Mouse (Mus musculus) lung, adult 2 months (tissue): ENCODE measurements around the gene Arhgap31. TPM values are rescaled to one million over a fixed set of nuclear protein-coding genes. Genes with fewer than 3 reads are reported as not detected.

Experiments
- DNase-seq: peaks from one replicate; pipeline ENCODE4 v3.0.0; 2022
- H3K4me1 ChIP-seq: fragments of 200-500 bp; 2 replicates; pipeline ENCODE4 v1.6.1; 2011; ENCODE audit warnings: low read length; ENCODE audit not compliant: control insufficient read depth, insufficient read depth
- H3K4me3 ChIP-seq: fragments of 200-500 bp; replicated peaks from 2 replicates; pipeline ENCODE3; 2011; ENCODE audit warnings: low read depth, mild to moderate bottlenecking, control low read depth, low read length; ENCODE audit errors: extremely low read depth
- CTCF ChIP-seq: fragments of 200-500 bp; IDR thresholded peaks from 2 replicates; pipeline ENCODE4 v1.5.1; 2011; ENCODE audit warnings: mild to moderate bottlenecking, low read length, control low read depth; ENCODE audit not compliant: insufficient read depth
- POLR2A ChIP-seq: fragments of 200-500 bp; IDR thresholded peaks from 2 replicates; pipeline ENCODE4 v1.6.1; 2011; ENCODE audit warnings: low read depth, mild to moderate bottlenecking, control low read depth, low read length, borderline replicate concordance; ENCODE audit errors: extremely low read depth
- WGBS: fragments of 180-500 bp; shearing (Covaris S2); methylation state at CpG from one replicate; pipeline ENCODE4 v1.1.7; 2018; 5-methylcytosine and 5-hydroxymethylcytosine counted together
- polyA plus RNA-seq: library from polyadenylated mRNA; depleted of rRNA; stranded (reverse); fragments of >200 nt; gene quantifications from 2 replicates; pipeline ENCODE4 v1.2.3, GENCODE M21; 2012

Arhgap31 gene
- polyA plus RNA-seq, 1 experiment: 46.8 TPM

DNA sequence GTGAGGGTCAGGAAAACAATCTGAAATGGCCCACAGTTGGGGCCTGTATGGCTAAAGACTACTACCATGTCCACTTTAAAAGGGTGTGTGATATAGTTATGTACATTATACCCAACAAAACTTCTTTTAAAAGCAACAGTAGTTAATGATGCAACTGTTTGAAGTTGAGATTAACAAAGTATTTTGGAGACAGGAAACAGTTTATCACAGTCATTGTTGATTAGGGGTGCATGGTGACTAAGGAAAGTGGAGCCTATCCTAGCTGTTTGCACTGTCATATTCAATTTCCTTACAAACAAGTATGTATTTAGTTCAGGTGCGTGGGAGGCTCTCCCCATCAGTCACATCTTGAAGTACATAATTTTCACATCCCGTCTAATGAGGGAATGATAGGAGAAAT, 47.1 kb downstream of the Arhgap31 start:
- no peak overlapping the region for H3K4me3 ChIP-seq
- DNase-seq: no peak
- peaks cover 29% of the 10 kb centered on the region for H3K4me1 ChIP-seq
- 59% methylated on average over 2 of the region's 2 CpGs for WGBS
- TF ChIP-seq POLR2A (no peak), CTCF (no peak)

- H3K4me1 ChIP-seq: peaks cover 17% of the 10 kb centered on the region
- TF ChIP-seq POLR2A (no peak), CTCF (no peak)
- 72% methylated on average over 10 of the region's 10 CpGs for WGBS
- no peak overlapping the region for H3K4me3 ChIP-seq
- no peak for DNase-seq
Measured at GRCm38 (mm10) chr16:38662575-38662974, 50.5 kb downstream of the Arhgap31 start.

DNA sequence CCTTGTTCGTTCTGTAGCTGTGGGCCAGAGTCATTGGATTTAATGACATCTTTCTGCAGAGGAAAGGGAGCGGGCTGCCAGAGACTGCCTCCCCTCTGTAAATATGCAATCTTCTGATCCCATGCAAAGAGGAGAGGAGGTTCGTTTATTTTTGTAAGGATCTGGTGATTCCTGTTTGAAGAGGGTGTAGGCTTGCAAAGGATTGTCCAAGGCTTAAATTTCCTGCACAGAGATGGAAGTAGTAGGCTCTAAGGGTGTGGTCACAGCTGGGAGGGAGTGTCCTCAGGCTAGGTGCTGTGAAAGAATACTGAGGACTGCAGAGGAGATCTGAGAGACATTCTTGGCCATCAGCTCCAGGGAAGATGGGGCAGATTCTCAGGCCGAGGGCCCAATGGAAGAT, 58.8 kb downstream of the Arhgap31 start:
- no peak for DNase-seq
- H3K4me1 ChIP-seq: peaks cover 36% of the 10 kb centered on the region
- H3K4me3 ChIP-seq: no peak overlapping the region
- 36% methylated on average over 4 of the region's 4 CpGs for WGBS
- TF ChIP-seq CTCF (no peak), POLR2A (no peak)

- WGBS: 17% methylated on average over 10 of the region's 10 CpGs
- peaks cover 43% of the 10 kb centered on the region for H3K4me1 ChIP-seq
- no peak for DNase-seq
- TF ChIP-seq POLR2A (no peak), CTCF (no peak)
- H3K4me3 ChIP-seq: no peak overlapping the region
Measured at GRCm38 (mm10) chr16:38653390-38653871, 59.6 kb downstream of the Arhgap31 start.

- 57% methylated on average over 5 of the region's 5 CpGs for WGBS
- no peak overlapping the region for H3K4me3 ChIP-seq
- DNase-seq: no peak
- TF ChIP-seq POLR2A (no peak), CTCF (no peak)
- peaks cover 50% of the 10 kb centered on the region for H3K4me1 ChIP-seq
Measured at GRCm38 (mm10) chr16:38652653-38653052, 60.4 kb downstream of the Arhgap31 start.

GRCm38 (mm10) chr16:38651721-38652231, 61.3 kb downstream of the Arhgap31 start:
- Histone ChIP-seq H3K4me1 (peaks cover 50% of the 10 kb centered on the region), H3K4me3 (peak overlapping the region; percentile 36)
- DNase-seq: no peak
- TF ChIP-seq POLR2A: 0 out of 2 replicates have a peak, but pooled peaks have one; percentile 19
- TF ChIP-seq CTCF: no peak
- 52% methylated on average over 10 of the region's 10 CpGs for whole genome bisulfite sequencing

- peaks cover 50% of the 10 kb centered on the region for H3K4me1 ChIP-seq
- TF ChIP-seq CTCF: no peak
- H3K4me3 ChIP-seq: no peak overlapping the region
- 59% methylated on average over 12 of the region's 12 CpGs for WGBS
- DNase-seq: no peak
Measured at GRCm38 (mm10) chr16:38651306-38651705, 61.8 kb downstream of the Arhgap31 start.

GRCm38 (mm10) chr16:38649431-38649827, 63.6 kb downstream of the Arhgap31 start:
- peak; percentile 70 for DNase-seq
- TF ChIP-seq CTCF (no peak), POLR2A (no peak)

DNA sequence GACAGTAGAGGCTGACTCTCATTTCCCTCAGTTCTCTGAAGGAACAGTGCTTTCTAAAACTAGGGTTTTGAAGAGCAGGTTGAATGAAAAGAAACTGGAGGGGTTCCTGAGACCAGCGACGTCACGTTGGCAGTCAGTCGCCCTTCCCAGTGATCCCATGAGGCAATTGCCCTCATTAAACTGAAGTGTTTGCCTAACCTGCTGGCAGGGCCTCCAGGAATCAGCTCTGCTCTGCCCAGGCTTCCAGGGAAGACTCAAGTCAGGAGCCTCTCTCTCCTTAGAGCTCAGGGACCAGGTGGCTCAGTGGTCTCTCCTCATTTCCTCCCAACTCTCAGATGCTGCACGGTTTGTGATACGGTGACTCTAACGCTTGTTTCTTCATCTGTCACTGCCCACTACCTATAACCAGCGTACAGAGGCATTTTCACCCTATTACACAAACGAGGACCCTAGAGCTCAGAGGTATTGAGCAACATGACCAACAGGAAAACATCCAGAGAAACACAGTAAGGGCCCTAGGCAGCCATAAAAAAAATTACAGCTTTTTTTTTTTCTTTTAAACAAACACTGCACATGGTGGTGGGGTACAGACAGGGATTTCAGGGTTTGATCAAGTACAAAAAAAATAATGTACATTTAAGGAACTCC, 64.2 kb downstream of the Arhgap31 start:
- Histone ChIP-seq H3K4me1 (peaks cover 41% of the 10 kb centered on the region), H3K4me3 (peak overlapping the region; percentile 28)
- TF ChIP-seq POLR2A: no peak
- TF ChIP-seq CTCF: no peak
- peak; percentile 78 for DNase-seq
- WGBS: 36% methylated on average over 9 of the region's 9 CpGs

More at GRCm38 (mm10) chr16:38649431-38649827, 63.6 kb downstream of the Arhgap31 start:
- WGBS: 24% methylated on average over 11 of the region's 11 CpGs
- no peak overlapping the region for H3K4me3 ChIP-seq
- H3K4me1 ChIP-seq: peaks cover 43% of the 10 kb centered on the region

- DNase-seq: peak; percentile 51
- H3K4me3 ChIP-seq: no peak overlapping the region
- peaks cover 35% of the 10 kb centered on the region for H3K4me1 ChIP-seq
- WGBS: 57% methylated on average over 5 of the region's 5 CpGs
- no peak for TF ChIP-seq POLR2A
- no peak for TF ChIP-seq CTCF
Measured at GRCm38 (mm10) chr16:38648155-38648554, 64.9 kb downstream of the Arhgap31 start.
